Mouse (Mus musculus): ENCODE results near the gene Hp. TPM values are rescaled to one million over a fixed set of nuclear protein-coding genes. Genes with fewer than 3 reads are reported as not detected.

Gene Hp
- total RNA-seq (2021): 100 to 1,000 TPM; 313 to 788 TPM
- long read RNA-seq, experiment 1, transcript Hp-201 (5 exons, 1,345 nt): major isoform, 1,811 of 1,972 reads
- long read RNA-seq, experiment 1, partial matches to known transcripts: 50 of 1,972 reads
- long read RNA-seq, experiment 1, other reads (novel, unspliced or antisense): 109 of 1,972 reads
- long read RNA-seq, experiment 2, transcript Hp-201 (5 exons, 1,345 nt): major isoform, 47 of 56 reads
- long read RNA-seq, experiment 2, partial matches to known transcripts: 2 of 56 reads
- long read RNA-seq, experiment 2, other reads (novel, unspliced or antisense): 7 of 56 reads

DNA sequence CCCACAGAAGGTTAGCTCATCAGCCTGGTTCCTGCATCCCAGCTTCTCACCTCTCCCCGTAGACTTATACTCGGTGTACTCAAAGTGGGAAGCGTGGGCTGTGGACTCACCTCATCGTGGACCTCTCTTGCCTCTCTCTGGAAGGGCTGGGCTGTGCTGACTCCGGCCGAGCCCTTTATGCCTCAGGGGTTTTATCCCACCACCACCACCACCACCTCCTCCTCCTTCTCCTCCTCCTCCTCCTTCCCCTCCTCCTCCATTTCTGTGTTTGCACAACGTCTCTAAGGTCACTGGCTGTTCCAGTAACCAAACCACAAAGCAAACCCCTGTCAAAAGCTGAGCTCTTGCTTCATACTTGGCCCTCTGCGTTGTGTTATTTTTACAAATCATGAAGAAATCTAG lies at the start of gene Hp:
TSS of gene Hp (minus strand) at position 273 of the 402 bp plus-strand sequence.
- DNase-seq: peak; percentile 47

DNA sequence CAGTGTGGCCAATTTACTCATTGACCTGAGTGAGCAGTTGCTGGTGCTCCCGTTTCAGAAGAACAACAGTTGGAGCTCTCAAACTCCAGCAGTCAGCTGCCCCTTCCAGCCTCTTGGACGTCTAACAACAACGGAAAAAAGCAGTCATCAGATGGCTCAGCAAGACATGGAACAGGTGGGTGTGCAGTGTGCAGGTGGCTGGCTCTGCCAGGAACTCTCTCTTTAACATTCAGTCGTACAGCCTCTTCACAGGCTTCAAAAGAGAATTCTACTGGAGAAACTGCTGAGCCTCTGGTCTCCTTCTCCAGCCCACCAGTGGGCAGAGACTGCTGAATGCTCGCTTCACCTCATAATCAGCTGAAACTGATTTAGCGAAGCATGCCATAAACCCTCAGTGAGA lies 49.7 kb upstream of the Hp start:
- no peak for DNase-seq

DNA sequence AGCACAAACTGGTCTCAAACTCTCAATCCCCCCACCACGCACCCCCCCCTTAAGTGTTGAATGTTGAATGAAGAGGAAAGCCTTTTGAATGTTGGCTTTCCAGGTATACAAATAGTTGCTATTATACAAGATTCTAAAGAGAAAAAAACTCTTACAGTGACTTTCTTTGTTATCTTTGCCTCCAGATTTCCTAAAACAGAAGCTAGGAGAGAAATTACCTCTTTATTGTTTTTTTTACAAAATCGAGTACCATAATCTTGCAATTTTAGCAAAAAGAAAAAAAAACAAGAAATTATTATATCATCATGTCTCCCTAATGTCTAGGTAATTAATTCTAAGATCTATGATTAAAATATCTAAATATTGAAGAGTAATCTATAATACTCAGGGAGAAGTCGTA lies 36.6 kb upstream of the Hp start:
- DNase-seq: no peak

DNA sequence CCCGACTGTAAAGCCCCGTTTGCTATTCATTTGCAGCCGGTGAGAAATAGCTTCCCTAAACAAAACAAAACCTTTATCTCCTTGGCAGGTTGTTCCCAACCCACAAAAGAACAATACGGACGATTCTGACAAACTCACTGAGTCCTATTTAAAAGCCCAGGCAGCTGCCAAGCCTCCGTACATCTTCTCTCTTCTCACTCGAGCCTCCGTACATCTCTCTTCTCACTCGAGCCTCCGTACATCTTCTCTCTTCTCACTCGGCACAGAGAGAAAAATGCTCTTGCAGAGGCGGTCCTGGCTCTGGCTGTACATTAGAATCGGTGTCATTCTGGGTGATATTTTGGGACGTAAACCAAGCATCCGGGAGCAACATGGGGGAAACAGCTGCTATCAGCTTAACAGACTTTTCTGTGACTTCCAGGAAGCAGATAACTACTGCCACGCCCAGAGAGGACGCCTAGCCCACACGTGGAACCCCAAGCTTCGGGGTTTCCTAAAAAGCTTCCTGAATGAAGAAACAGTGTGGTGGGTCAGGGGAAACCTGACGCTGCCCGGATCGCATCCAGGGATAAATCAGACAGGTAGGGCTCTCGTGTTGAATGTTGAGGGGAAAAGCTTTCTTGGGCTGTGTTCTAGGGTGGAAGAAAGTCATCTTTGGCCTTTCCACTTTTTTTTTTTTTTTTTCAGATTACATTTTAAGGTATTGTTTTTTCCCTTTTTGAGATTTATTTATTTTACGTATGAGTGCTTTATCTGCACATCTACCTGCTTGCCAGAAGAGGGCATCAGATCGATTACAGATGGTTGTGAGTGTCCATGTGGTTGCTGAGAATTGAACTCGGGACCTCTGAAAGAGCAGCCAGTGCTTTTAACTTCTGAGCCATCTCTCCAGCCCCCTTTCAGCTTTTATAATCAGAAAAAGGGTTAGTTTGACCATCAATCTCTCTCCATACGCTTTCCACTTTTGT lies 35.6 kb upstream of the Hp start, which contains the start of gene Pkd1l3:
TSS of gene Pkd1l3 (plus strand) at position 275 of the 968 bp plus-strand sequence.
- DNase-seq: no peak

DNA sequence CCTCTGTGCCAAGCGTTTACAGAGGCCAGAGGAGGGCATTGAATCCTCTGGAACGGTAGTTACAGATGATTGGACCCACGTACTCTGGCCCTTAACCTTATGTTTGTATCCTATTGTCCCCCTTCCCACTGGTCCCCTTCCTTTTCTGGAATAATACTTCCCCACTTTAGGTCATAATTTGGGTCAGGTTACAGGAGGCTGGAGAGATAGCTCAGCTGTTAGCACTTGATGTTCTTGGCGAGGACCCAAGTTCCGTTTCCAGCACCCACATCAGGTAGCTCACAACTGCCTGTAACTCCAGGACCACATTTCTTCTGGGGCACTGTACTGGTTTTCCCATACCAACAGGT lies 30.2 kb upstream of the Hp start:
- DNase-seq: peak; percentile 26

DNA sequence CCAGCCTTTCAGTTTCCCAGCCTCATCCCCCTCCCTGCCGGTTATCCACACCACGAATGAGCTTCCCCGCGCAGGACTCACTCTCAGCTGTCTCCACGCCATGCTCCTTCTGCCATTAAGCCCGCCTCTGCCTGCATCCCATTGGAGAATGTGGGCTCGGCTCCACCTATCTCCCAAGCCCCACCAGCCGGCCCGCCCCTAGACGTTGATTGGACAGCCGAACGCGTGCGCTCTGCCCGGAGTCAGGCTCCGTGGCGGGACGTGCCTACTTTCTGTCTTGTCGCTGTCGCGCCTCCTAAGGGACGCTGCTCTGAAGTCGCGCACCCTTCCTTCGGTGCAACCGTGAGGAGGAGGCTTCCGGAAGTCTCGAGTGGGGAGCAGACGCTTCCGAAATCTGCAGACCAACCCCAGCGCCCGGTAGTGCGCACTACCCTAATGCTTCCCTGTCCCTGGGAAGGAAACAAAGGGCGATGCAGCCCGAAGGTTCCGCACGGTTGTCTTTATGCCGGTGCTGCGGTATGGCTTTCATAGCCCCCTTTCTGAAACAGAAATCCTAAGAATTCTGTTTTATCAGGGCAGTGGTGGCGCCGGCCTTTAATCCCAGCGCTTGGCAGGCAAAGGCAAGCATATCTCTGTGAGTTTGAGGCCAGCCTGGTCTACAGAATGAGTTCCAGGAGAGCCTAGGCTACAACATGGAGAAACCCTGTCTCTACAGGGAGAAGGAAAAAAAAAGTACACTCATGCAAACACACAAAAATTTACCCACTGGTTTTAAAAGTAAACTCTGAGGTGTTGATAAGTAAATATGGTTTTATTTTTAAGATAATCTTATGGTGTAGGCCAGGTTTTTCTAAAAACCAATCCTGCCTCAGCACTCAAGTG lies 29.5 kb upstream of the Hp start, which contains the start of gene Dhodh:
TSS of gene Dhodh (minus strand) at position 403 of the 882 bp plus-strand sequence.
- peak; percentile 97 for DNase-seq

DNA sequence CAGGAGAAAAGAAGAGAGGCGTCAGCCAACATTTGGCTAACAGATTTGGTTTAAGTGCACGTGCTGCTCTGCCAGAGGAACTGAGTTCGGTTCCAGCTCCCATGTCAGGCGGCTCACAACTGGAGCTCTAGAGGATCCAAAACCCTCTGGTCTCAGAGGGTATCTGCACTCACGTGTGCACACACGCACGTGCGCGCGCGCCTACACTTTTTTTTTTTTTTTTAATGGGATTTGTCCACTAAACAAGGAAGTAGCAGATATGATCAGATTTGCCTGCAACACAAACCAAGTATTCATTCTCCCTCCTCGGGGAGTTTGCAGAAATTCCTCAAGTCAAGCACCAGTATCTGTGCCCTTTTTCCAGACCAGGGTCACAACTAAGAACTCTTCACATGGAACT lies 28.7 kb upstream of the Hp start:
- DNase-seq: no peak

DNA sequence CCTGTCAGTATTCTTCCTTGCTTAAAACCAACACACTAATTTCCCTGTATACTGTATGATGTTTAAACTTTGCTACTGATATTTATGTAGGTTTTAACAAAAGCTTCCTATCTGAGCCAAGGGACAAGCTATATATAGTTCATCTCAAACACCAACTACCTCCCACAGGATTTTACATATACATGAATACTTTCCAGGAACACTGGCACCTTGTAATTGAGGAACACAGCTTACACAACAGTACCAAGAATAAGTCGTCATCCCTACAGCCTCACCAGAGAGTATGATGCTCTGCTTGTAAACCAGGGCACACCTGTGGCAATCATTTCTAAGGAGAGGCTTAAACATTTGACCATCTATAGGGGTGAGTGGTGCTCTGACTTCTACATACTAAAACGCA lies 27.8 kb upstream of the Hp start:
- DNase-seq: no peak

DNA sequence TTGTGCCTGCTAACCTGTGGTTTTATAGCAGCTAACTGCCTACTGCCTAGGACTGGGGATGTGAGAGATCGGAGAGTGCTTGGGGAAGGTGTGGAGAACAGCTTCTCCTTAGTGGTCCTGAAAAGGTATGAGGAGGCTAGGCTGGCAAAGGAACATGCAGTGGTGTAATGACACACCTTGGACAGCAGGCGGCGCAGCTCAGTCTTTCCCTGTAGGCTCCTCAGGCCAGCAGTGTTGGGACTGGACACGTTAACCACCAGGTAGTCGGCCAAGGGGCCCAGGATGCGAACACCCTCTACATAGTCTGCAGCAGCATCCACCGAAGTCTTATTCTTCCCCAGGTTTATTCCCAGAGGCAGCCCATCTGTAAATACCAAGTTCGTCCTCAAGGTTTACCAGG lies 16.9 kb upstream of the Hp start:
- DNase-seq: peak; percentile 71

DNA sequence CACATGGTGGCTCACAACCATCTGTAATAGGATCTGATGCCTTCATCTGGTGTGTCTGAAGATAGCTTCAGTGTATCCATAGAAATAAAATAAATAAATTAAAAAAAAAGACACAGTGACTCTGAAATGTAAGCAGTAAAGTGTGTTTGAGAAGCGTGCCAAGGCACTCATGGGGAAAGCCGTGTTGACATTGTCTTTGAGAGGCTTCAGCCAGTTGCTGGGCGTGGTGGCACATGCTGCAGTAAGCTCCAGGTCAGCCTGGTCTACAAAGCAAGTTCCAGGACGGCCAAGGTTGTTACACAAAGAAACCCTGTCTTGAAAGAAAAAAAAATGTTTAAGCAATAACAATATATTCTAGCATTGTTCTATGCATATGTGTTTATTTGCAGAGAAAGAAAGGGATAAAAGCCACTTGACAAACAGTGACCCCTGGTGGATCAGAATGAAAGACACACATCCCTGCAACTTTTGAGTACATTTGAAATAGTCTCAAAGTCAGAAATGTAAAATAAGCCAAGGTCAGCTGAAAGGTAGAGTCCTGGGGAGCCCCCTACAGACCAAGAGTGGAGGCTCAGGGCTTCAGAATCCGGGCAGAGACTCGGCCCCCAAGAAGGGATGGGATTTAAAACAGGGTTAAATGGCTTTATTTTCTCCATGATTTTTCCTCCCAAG lies 14.3 kb upstream of the Hp start:
- peak; percentile 35 for DNase-seq

DNA sequence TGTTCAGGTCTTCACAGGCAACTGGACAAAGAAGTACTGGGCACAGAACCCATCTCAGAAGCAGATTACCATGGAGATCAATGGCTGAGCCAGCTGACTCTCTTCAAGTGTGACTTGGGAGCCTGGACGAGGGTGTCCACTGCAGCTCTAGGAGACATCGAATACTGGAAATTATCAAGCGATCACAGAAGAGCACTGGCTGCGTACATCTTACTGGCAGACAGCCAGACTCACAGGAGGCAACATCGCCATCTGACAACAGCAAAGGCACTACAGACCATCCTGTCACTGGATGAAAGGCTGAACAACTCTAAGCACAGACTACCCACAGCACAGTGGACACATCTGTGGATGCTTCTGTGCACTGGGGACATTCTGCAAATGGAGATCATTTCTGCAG lies 13.2 kb upstream of the Hp start:
- DNase-seq: no peak

DNA sequence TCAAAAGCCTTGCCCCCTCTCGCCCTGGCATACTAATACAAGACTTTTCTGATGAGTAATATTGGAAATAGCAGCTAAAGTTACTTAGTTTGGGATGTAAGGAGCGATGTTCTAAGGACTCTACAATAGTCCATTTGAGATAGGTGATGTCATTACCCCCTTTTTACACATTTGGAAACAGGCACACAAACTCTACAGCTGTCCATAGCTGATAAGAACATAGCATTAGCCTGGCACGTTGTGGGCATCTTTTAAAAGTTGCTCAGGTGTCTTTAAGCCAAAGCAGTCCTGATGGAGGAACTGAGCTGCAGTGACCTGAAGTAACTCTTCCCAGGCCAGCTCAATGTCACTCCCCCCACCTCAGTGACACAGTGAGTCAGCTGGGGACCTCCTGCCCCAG lies 12.4 kb upstream of the Hp start:
- DNase-seq: no peak

DNA sequence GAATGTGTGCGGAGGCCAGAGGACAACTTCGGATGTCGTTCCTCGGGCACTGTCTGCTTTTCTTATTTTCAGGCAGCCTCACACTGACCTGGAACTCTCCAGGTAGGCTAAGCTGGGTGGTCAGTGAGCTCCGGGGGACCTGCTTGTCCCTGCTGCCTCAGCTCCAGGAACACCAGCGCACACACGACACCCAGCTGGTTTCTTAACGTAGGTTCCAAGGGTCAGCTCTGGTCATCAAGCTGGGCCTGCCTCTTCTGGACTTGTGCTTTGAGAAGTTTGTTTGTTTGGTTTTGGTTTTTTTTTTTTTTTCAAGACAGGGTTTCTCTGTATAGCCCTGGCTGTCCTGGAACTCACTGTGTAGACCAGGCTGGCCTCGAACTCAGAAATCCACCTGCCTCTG lies 11.9 kb upstream of the Hp start:
- no peak for DNase-seq

DNA sequence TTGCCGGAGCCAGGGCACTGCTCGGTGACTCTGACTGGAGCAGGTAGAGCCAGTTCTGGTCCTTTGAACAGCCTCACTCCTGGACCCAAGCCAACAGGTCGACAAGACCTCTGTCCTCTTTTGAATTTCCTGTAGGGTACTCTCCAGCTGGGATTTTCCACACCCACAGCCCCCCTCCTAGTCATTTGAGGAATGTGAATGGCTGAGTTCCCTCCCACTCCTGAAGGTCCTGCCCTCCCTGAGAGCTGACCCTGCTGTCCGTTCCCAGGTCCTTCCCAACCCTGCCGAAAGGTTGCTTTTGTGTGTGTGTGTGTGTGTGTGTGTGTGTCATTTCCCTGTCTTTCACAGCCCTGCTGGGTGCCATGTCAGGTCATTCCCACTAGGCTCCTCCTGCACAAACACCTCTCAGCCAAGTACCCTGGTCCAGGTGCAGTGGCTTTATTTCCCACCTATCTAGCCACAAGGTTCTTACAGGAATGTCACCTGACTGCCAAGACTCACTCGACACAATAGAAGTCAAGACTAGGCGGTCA lies 8.1 kb upstream of the Hp start:
- DNase-seq: peak; percentile 20

DNA sequence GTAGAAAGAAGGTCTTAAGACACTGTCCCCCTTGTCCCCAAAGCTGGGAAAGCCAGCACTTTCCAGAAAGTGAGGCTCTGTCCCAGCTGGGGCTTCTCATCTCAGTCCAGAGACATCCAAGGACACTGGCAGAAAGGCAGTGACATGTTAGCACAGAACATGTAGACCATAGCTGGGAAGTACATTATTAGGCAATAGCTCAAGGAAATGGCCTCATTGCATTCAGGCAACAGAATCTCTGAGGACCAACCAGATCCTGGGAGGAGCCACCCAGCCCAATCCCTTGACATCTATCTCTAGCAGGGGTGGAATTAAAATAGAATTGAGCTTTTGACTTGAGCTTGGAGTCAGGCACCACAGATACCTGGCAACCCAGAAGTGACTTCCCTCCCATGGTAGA lies 6.7 kb upstream of the Hp start:
- DNase-seq: peak; percentile 15

DNA sequence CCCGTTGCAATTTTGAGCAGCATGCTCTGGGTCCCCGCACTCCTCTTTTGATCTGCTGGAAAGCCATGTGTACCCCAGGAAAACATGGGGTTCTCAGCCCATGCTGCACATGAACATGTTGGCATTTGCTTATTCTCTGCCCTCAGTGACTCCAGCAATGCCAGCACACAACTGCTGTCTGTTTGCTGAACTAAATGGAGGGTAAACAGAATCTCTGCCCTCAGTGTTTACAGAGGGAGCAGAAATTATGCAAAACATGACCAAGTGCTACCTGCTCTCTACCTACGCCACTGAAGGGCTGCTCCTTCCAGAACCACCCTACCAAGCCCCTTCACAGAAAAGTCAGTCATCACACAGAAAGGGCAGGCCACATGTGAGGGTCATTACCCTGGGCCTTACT lies 5.9 kb upstream of the Hp start:
- DNase-seq: no peak

DNA sequence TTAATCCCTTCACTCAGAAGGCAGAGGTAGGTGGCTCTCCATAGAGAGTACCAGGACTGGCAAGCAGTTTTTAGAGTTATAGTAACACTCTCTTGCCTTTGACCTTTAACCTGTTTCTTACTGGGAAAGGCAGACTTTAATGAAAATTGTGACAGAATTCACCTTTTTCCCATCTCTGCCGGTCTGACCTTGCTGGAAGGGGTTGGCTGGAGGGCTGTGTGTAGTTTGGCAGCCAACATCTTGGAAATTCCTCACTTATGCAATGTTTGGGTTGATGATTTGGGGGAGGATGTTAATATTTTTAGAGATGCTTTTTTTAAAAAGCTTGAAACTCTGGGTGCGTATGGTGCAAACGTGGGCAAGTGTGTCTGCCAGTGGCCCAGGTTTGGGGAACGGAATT lies 5.3 kb upstream of the Hp start:
- peak; percentile 14 for DNase-seq

DNA sequence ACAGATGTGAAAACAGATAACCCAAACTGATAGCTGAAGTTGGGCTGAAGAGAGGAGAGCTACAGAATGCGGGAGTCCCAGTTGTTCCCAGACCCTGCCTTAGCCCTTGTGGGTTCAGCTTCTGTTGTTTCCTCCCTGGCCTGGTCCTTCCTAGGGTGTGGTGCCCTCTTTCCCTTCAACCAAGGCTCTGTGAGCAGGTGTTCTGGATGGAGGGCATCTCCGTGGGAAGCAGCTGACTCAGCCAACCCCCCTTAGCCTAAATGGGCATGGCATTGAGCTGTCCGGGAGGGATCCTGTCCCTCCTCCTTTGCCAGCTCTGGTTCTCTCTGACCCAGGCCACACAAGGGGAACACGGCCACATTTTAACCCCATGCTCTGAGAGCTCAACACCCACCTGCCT lies 2.7 kb downstream of the Hp start:
- DNase-seq: no peak

DNA sequence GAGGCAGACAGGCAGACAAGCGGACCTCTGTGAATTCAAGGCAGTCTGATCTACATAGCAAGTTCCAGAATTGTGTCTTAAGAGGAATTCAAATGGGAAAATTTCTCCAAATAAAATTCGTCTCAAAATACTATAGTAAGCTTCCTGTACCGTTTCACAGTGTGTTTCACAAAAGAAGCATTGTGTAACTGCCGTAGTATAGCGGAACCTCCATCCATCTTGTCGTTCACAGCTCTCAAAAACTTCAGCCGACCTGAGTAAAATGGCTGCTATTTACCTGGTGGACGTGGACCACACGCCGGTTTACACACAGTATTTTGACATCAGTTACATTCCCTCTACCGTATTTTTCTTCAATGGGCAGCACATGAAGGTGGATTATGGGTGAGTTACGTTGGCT lies 7.8 kb downstream of the Hp start:
- no peak for DNase-seq

DNA sequence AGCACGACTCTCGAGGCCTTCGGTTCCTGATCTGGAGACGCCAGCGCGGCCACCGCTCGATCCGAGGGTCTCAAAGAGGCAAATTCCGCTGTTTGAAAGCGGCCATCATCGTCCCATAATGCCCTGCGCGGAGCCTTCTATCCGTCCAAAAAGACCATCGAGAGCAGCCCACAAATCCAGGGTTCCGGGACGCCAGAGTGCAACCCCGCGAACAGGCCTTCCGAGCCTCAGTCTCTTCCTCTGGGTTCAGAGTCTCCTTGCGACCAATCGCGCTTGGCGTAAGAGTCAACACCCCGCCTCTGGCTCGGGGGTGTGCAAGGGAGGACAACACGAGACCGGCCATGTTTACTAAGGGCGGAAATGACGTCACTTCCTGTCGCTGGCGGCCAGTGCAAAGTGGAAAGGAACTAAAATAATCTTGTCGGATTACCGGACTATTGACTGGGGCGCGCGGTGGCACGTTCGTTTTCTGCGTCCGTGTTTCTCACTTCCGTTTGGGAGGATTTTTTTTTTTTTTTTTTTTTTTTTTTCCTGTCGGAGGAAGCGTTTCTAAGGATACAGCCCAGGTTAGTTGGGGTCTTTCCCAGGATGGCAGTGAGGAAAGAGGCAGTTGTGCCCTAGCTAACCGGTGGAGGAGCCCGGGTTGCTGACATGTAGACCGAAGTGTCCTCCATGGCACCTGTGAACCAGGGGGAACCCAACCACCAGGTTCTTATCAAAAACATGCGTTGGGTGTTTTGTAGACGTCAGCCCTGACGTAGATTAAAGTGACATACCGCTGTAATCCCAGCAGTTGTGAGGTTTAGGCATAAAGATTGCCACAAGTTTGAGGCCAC lies 13.3 kb downstream of the Hp start, which contains the start of the genes Dhx38 and Txnl4b:
TSS of gene Dhx38 (minus strand) at position 364 of the 836 bp plus-strand sequence.
TSS of gene Txnl4b (plus strand) at position 395 of the 836 bp plus-strand sequence.
- DNase-seq: peak; percentile 99

All from adrenal gland, postnatal 10 days (tissue).